Mouse (Mus musculus): ENCODE results near the gene Cyp8b1. TPM values are rescaled to one million over a fixed set of nuclear protein-coding genes. Genes with fewer than 3 reads are reported as not detected.

The Cyp8b1 gene
- polyA plus RNA-seq, 1 experiment from 2014 or later, result not detected

- Histone ChIP-seq H3K4me3 (replicated peaks) (peak overlapping the region; percentile 44), H3K9ac (no peak overlapping the region), H3K36me3 (no peaks in the 10 kb centered on the region), H3K4me2 (replicated peaks) (peak overlapping the region; percentile 47), H3K27ac (replicated peaks) (no peak overlapping the region), H3K9me3 (replicated peaks) (no peaks in the 10 kb centered on the region), H3K27me3 (no peaks in the 10 kb centered on the region), H3K4me1 (no peaks in the 10 kb centered on the region)
- no peak for ATAC-seq (ENCODE audit: insufficient number of reproducible peaks, low FRiP score, low TSS enrichment, low read depth)
- WGBS, result 53% methylated on average over 6 of the region's 6 CpGs
Measured at GRCm38 (mm10) chr9:121937451-121937864, 21.4 kb upstream of the Cyp8b1 start.

GRCm38 (mm10) chr9:121936952-121937351, 20.8 kb upstream of the Cyp8b1 start:
- Histone ChIP-seq H3K4me3 (replicated peaks) (no peak overlapping the region), H3K27ac (replicated peaks) (no peak overlapping the region), H3K9me3 (replicated peaks) (no peaks in the 10 kb centered on the region), H3K27me3 (no peaks in the 10 kb centered on the region), H3K9ac (no peak overlapping the region), H3K36me3 (no peaks in the 10 kb centered on the region), H3K4me1 (no peaks in the 10 kb centered on the region), H3K4me2 (replicated peaks) (no peak overlapping the region)
- ATAC-seq (ENCODE audit: insufficient number of reproducible peaks, low FRiP score, low TSS enrichment, low read depth), result no peak
- 81% methylated on average over 1 of the region's 1 CpGs for WGBS

- no peaks in the 10 kb centered on the region for H3K9me3 ChIP-seq (replicated peaks)
- H3K36me3 ChIP-seq, result no peaks in the 10 kb centered on the region
- no peak overlapping the region for H3K9ac ChIP-seq
- H3K27me3 ChIP-seq, result no peaks in the 10 kb centered on the region
- WGBS, result 84% methylated on average over 4 of the region's 4 CpGs
- no peaks in the 10 kb centered on the region for H3K4me1 ChIP-seq
- H3K4me2 ChIP-seq (replicated peaks), result no peak overlapping the region
- H3K4me3 ChIP-seq (replicated peaks), result no peak overlapping the region
- ATAC-seq (ENCODE audit: insufficient number of reproducible peaks, low FRiP score, low TSS enrichment, low read depth), result no peak
- H3K27ac ChIP-seq (replicated peaks), result no peak overlapping the region
Measured at GRCm38 (mm10) chr9:121934856-121935255, 18.8 kb upstream of the Cyp8b1 start.

- Histone ChIP-seq H3K27me3 (no peaks in the 10 kb centered on the region), H3K4me2 (replicated peaks) (no peak overlapping the region), H3K4me1 (no peaks in the 10 kb centered on the region), H3K9ac (no peak overlapping the region), H3K36me3 (no peaks in the 10 kb centered on the region), H3K9me3 (replicated peaks) (no peaks in the 10 kb centered on the region), H3K27ac (replicated peaks) (no peak overlapping the region), H3K4me3 (replicated peaks) (no peak overlapping the region)
- ATAC-seq (ENCODE audit: insufficient number of reproducible peaks, low FRiP score, low TSS enrichment, low read depth), result no peak
- WGBS, result 19% methylated on average over 2 of the region's 2 CpGs
Measured at GRCm38 (mm10) chr9:121928498-121928897, 12.4 kb upstream of the Cyp8b1 start.

GRCm38 (mm10) chr9:121927721-121928120, 11.6 kb upstream of the Cyp8b1 start:
- ATAC-seq (ENCODE audit: insufficient number of reproducible peaks, low FRiP score, low TSS enrichment, low read depth), result no peak
- H3K36me3 ChIP-seq, result no peaks in the 10 kb centered on the region
- H3K9ac ChIP-seq, result no peak overlapping the region
- no peaks in the 10 kb centered on the region for H3K9me3 ChIP-seq (replicated peaks)
- 65% methylated on average over 7 of the region's 7 CpGs for WGBS
- H3K27me3 ChIP-seq, result no peaks in the 10 kb centered on the region
- no peak overlapping the region for H3K4me3 ChIP-seq (replicated peaks)
- H3K4me1 ChIP-seq, result no peaks in the 10 kb centered on the region
- H3K4me2 ChIP-seq (replicated peaks), result no peak overlapping the region
- no peak overlapping the region for H3K27ac ChIP-seq (replicated peaks)

- Histone ChIP-seq H3K4me1 (no peaks in the 10 kb centered on the region), H3K36me3 (no peaks in the 10 kb centered on the region), H3K27ac (replicated peaks) (0 out of 2 replicates have a peak overlapping the region, but pooled peaks have one; percentile 3), H3K27me3 (no peaks in the 10 kb centered on the region), H3K4me2 (replicated peaks) (no peak overlapping the region), H3K9ac (no peak overlapping the region), H3K4me3 (replicated peaks) (no peak overlapping the region), H3K9me3 (replicated peaks) (no peaks in the 10 kb centered on the region)
- WGBS, result 42% methylated on average over 11 of the region's 11 CpGs
- no peak for ATAC-seq (ENCODE audit: insufficient number of reproducible peaks, low FRiP score, low TSS enrichment, low read depth)
Measured at GRCm38 (mm10) chr9:121926634-121927405, 10.7 kb upstream of the Cyp8b1 start.

- Histone ChIP-seq H3K27me3 (no peaks in the 10 kb centered on the region), H3K9me3 (replicated peaks) (no peaks in the 10 kb centered on the region), H3K4me3 (replicated peaks) (no peak overlapping the region), H3K36me3 (no peaks in the 10 kb centered on the region), H3K4me2 (replicated peaks) (no peak overlapping the region), H3K9ac (no peak overlapping the region), H3K27ac (replicated peaks) (peak overlapping the region; percentile 3), H3K4me1 (no peaks in the 10 kb centered on the region)
- 55% methylated on average over 8 of the region's 8 CpGs for WGBS
- no peak for ATAC-seq (ENCODE audit: insufficient number of reproducible peaks, low FRiP score, low TSS enrichment, low read depth)
Measured at GRCm38 (mm10) chr9:121925959-121926358, 9.9 kb upstream of the Cyp8b1 start.

GRCm38 (mm10) chr9:121924901-121925560, 8.9 kb upstream of the Cyp8b1 start:
- no peak overlapping the region for H3K4me2 ChIP-seq (replicated peaks)
- no peaks in the 10 kb centered on the region for H3K4me1 ChIP-seq
- H3K27me3 ChIP-seq, result no peaks in the 10 kb centered on the region
- no peaks in the 10 kb centered on the region for H3K9me3 ChIP-seq (replicated peaks)
- 81% methylated on average over 9 of the region's 9 CpGs for WGBS
- no peak overlapping the region for H3K4me3 ChIP-seq (replicated peaks)
- H3K36me3 ChIP-seq, result no peaks in the 10 kb centered on the region
- no peak overlapping the region for H3K9ac ChIP-seq
- H3K27ac ChIP-seq (replicated peaks), result no peak overlapping the region
- ATAC-seq (ENCODE audit: insufficient number of reproducible peaks, low FRiP score, low TSS enrichment, low read depth), result no peak

GRCm38 (mm10) chr9:121923906-121924305, 7.8 kb upstream of the Cyp8b1 start:
- Histone ChIP-seq H3K4me3 (replicated peaks) (no peak overlapping the region), H3K4me2 (replicated peaks) (no peak overlapping the region), H3K9me3 (replicated peaks) (no peaks in the 10 kb centered on the region), H3K27me3 (no peaks in the 10 kb centered on the region), H3K27ac (replicated peaks) (no peak overlapping the region), H3K9ac (no peak overlapping the region), H3K36me3 (no peaks in the 10 kb centered on the region), H3K4me1 (no peaks in the 10 kb centered on the region)
- no peak for ATAC-seq (ENCODE audit: insufficient number of reproducible peaks, low FRiP score, low TSS enrichment, low read depth)
- 82% methylated on average over 5 of the region's 5 CpGs for WGBS

- Histone ChIP-seq H3K27me3 (no peaks in the 10 kb centered on the region), H3K27ac (replicated peaks) (no peak overlapping the region), H3K4me2 (replicated peaks) (no peak overlapping the region), H3K36me3 (no peaks in the 10 kb centered on the region), H3K4me1 (no peaks in the 10 kb centered on the region), H3K4me3 (replicated peaks) (no peak overlapping the region), H3K9ac (no peak overlapping the region), H3K9me3 (replicated peaks) (no peaks in the 10 kb centered on the region)
- WGBS, result 83% methylated on average over 8 of the region's 8 CpGs
- no peak for ATAC-seq (ENCODE audit: insufficient number of reproducible peaks, low FRiP score, low TSS enrichment, low read depth)
Measured at GRCm38 (mm10) chr9:121923443-121923842, 7.3 kb upstream of the Cyp8b1 start.

GRCm38 (mm10) chr9:121919027-121919501, 3.0 kb upstream of the Cyp8b1 start:
- H3K4me3 ChIP-seq (replicated peaks), result no peak overlapping the region
- no peak for ATAC-seq (ENCODE audit: insufficient number of reproducible peaks, low FRiP score, low TSS enrichment, low read depth)
- H3K27me3 ChIP-seq, result no peaks in the 10 kb centered on the region
- no peak overlapping the region for H3K4me2 ChIP-seq (replicated peaks)
- H3K4me1 ChIP-seq, result no peaks in the 10 kb centered on the region
- H3K36me3 ChIP-seq, result no peaks in the 10 kb centered on the region
- H3K9ac ChIP-seq, result no peak overlapping the region
- 67% methylated on average over 10 of the region's 10 CpGs for WGBS
- H3K27ac ChIP-seq (replicated peaks), result no peak overlapping the region
- H3K9me3 ChIP-seq (replicated peaks), result no peaks in the 10 kb centered on the region
